Mouse (Mus musculus): ENCODE results near the gene Uqcr11.

Uqcr11 gene

GRCm38 (mm10) chr10:80399191-80399972 lies 7.2 kb downstream of the Uqcr11 start, which contains the start of gene Mbd3:
Mbd3 (minus strand) TSS chr10:80399550.
- in situ Hi-C loops (cut with MboI, MseI), result no loop called here

- in situ Hi-C loops (cut with MboI, MseI), result no loop called here
Measured at GRCm38 (mm10) chr10:80398719-80399190, 7.9 kb downstream of the Uqcr11 start.

GRCm38 (mm10) chr10:80398174-80398535 lies 8.5 kb downstream of the Uqcr11 start:
- in situ Hi-C loops (cut with MboI, MseI), result no loop called here

GRCm38 (mm10) chr10:80397524-80398173 lies 9.0 kb downstream of the Uqcr11 start:
- in situ Hi-C loops (cut with MboI, MseI), result no loop called here

- in situ Hi-C loops (cut with MboI, MseI), result no loop called here
Measured at GRCm38 (mm10) chr10:80396822-80397523, 9.7 kb downstream of the Uqcr11 start.

GRCm38 (mm10) chr10:80395025-80395627 lies 11.5 kb downstream of the Uqcr11 start:
- in situ Hi-C loops (cut with MboI, MseI), result no loop called here

- in situ Hi-C loops (cut with MboI, MseI), result no loop called here
Measured at GRCm38 (mm10) chr10:80392687-80393086, 13.9 kb downstream of the Uqcr11 start.

- in situ Hi-C loops (cut with MboI, MseI), result no loop called here
Measured at GRCm38 (mm10) chr10:80390697-80391096, 15.9 kb downstream of the Uqcr11 start.

GRCm38 (mm10) chr10:80389185-80389708 lies 17.4 kb downstream of the Uqcr11 start:
- in situ Hi-C loops (cut with MboI, MseI), result no loop called here

GRCm38 (mm10) chr10:80388731-80389130 lies 17.9 kb downstream of the Uqcr11 start:
- in situ Hi-C loops (cut with MboI, MseI), result no loop called here

GRCm38 (mm10) chr10:80387522-80387959 lies 19.1 kb downstream of the Uqcr11 start, which contains the start of gene Mex3d:
Mex3d (minus strand) TSS chr10:80387659.
- in situ Hi-C loops (cut with MboI, MseI), result no loop called here

- in situ Hi-C loops (cut with MboI, MseI), result no loop called here
Measured at GRCm38 (mm10) chr10:80386735-80387471, 19.7 kb downstream of the Uqcr11 start.

- in situ Hi-C loops (cut with MboI, MseI), result no loop called here
Measured at GRCm38 (mm10) chr10:80385811-80386734, 20.6 kb downstream of the Uqcr11 start.

- in situ Hi-C loops (cut with MboI, MseI), result no loop called here
Measured at GRCm38 (mm10) chr10:80385310-80385709, 21.3 kb downstream of the Uqcr11 start.

- in situ Hi-C loops (cut with MboI, MseI), result no loop called here
Measured at GRCm38 (mm10) chr10:80384709-80385108, 21.9 kb downstream of the Uqcr11 start.

- in situ Hi-C loops (cut with MboI, MseI), result no loop called here
Measured at GRCm38 (mm10) chr10:80384115-80384639, 22.5 kb downstream of the Uqcr11 start.

- in situ Hi-C loops (cut with MboI, MseI), result no loop called here
Measured at GRCm38 (mm10) chr10:80383431-80383830, 23.2 kb downstream of the Uqcr11 start.

GRCm38 (mm10) chr10:80382641-80383365 lies 23.8 kb downstream of the Uqcr11 start:
- in situ Hi-C loops (cut with MboI, MseI), result no loop called here

GRCm38 (mm10) chr10:80377716-80378115 lies 28.9 kb downstream of the Uqcr11 start:
- in situ Hi-C loops (cut with MboI, MseI), result no loop called here
